Mouse (Mus musculus) neural tube, embryonic 11.5 days (tissue): ENCODE results near the gene Malrd1. TPM values are rescaled to one million over a fixed set of nuclear protein-coding genes. Genes with fewer than 3 reads are reported as not detected.

Source experiments
- ATAC-seq: fragments of 200-750 bp; cut with Nextera tagmentation; 2 replicates; pipeline ENCODE4 v1.8.0; 2017; ENCODE audit warnings: moderate number of reproducible peaks, mild to moderate bottlenecking, moderate TSS enrichment, moderate library complexity; ENCODE audit not compliant: insufficient read depth, low FRiP score, low TSS enrichment
- DNase-seq: peaks from one replicate; pipeline ENCODE4 v3.0.0-alpha.2; 2015; ENCODE audit warnings: low spot score
- H3K27ac ChIP-seq: fragments of 300-500 bp; sonication (generic); 2 replicates; pipeline ENCODE4 v1.5.1; 2014; ENCODE audit warnings: low read depth, mild to moderate bottlenecking, low read length
- H3K27me3 ChIP-seq: fragments of 300-500 bp; sonication (generic); 2 replicates; pipeline ENCODE4 v1.6.1; 2014; ENCODE audit warnings: mild to moderate bottlenecking, low read length, mixed read lengths; ENCODE audit not compliant: control insufficient read depth, insufficient read depth
- H3K36me3 ChIP-seq: fragments of 300-500 bp; sonication (generic); 2 replicates; pipeline ENCODE4 v1.6.1; 2014; ENCODE audit warnings: mild to moderate bottlenecking, low read length, moderate library complexity, mixed read lengths; ENCODE audit not compliant: control insufficient read depth, insufficient read depth
- H3K4me1 ChIP-seq: fragments of 300-500 bp; sonication (generic); 2 replicates; pipeline ENCODE4 v1.6.1; 2014; ENCODE audit warnings: low read length, mixed read lengths; ENCODE audit not compliant: control insufficient read depth, insufficient read depth
- H3K4me2 ChIP-seq: fragments of 300-500 bp; sonication (generic); 2 replicates; pipeline ENCODE4 v1.6.1; 2014; ENCODE audit warnings: low read depth, mild to moderate bottlenecking, moderate library complexity
- H3K4me3 ChIP-seq: fragments of 300-500 bp; sonication (generic); 2 replicates; pipeline ENCODE4 v1.5.1; 2014; ENCODE audit warnings: low read depth, low read length
- H3K9ac ChIP-seq: fragments of 300-500 bp; sonication (generic); 2 replicates; pipeline ENCODE4 v1.6.1; 2014; ENCODE audit warnings: mild to moderate bottlenecking, low read length
- H3K9me3 ChIP-seq: fragments of 300-500 bp; sonication (generic); 2 replicates; pipeline ENCODE4 v1.6.1; 2016; ENCODE audit warnings: low read length; ENCODE audit not compliant: control insufficient read depth
- WGBS: fragments of 180-500 bp; shearing (Covaris S2); extraction: QIAGEN DNeasy Blood & Tissue Kit; methylation state at CpG from one replicate; pipeline ENCODE4 v1.1.7; 2014; 5-methylcytosine and 5-hydroxymethylcytosine counted together
- polyA plus RNA-seq: library from polyadenylated mRNA; unstranded; fragments of >200 nt; fragmentation: Nextera tagmentation; extraction: Ambion mirVana; gene quantifications from 2 replicates; pipeline ENCODE4 v1.2.1, GENCODE M21; 2014

The Malrd1 gene
- polyA plus RNA-seq = 0.03 TPM in 1 of 2 replicates, not detected in the other

DNA sequence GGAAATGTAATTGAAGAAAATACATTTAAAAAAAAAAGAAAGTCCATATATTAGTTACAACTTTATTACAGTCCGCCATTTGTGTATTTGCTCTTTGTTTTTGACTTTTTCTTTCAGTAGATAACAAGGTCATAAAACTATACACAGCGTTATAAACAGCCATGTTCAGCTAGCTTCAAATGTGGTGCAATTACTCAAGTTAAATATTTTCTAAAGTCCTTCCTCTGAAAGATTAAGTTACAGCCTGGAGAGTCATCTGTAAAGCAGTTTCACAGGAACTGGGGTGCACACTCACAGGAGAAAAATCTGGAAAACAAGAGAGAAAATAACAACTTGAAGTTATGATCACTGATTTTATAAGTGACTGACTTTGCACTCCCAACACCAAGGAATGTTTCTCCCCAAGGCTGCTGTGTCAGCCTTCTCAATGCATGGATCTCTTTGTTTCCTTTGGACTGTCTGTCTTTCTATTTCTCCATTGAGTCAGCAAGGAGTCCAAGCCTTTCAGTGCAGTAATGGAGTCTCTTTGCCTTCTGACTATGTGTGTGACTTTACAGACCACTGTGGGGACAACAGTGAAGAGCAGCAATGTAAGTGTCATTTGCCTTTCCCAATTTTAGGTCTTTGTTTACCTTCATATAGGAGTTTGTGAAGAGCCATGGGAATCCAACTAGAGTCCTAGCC lies at the start of gene Malrd1:
Gene Malrd1 (plus strand): TSS at position 239 of the 684 bp plus-strand sequence.
- Histone ChIP-seq H3K9me3 (no peaks in the 10 kb centered on the region), H3K4me1 (no peaks in the 10 kb centered on the region), H3K9ac (no peak within 1 kb of the TSS), H3K4me2 (no peak within 1 kb of the TSS), H3K36me3 (no peaks in the 10 kb centered on the region), H3K27me3 (no peaks in the 10 kb centered on the region), H3K27ac (no peak within 1 kb of the TSS), H3K4me3 (no peak within 1 kb of the TSS)
- DNase-seq (no peak), ATAC-seq (no peak)
- WGBS = 85% methylated on average over 2 of the region's 2 CpGs

DNA sequence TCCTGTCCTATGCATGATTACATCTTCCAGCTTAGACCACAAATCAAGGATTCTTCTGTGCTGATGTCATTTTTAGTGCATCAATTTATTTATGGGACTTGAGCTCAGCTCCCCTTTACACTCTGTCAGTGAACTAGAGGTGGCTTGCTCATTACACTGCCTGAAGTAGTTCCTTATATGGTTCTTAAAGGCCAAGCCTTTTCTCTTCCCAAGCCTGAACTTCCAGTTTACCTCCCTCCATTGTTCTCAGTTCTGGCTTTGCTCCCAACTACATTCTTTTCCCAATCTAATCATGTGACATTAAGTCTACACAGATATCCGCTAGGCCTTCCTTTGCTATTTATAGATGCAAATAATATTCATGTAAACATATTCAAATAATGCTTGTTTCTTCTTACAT lies 12.4 kb downstream of the Malrd1 start:
- Histone ChIP-seq H3K9ac (no peak overlapping the region), H3K9me3 (no peaks in the 10 kb centered on the region), H3K4me1 (no peaks in the 10 kb centered on the region), H3K36me3 (no peaks in the 10 kb centered on the region), H3K27me3 (no peaks in the 10 kb centered on the region), H3K27ac (no peak overlapping the region), H3K4me3 (no peak overlapping the region), H3K4me2 (no peak overlapping the region)
- no peak for DNase-seq
- no peak for ATAC-seq
- WGBS = 84% methylated on average over 1 of the region's 1 CpGs

DNA sequence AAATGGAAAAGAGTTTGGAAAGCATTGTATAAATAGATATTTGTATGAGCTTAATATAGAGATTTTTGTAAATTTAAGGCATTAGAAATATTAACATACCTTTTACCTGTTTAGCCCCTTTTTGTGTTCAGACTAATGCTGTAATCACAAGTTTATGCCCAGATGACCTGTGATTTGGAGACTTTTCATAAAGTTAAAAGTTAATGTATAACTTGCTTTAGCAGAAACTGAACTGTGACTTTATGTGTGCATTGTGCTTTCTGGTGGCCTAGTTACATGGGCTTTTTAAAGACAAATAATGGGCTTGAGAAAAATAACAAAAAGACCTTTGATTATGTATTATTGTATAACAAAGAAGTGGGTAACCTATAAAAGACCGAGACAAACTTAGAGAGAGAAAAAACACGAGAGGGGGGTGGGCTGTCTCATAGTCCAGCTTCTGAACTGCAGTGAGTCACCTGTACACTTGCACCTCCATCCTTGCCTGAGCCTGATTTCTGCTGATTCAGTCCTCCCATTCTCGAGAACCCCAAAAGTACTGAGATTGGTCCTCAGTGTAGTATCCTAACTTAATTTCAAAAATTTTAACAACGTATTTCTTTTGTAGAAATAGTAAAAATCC lies 87.2 kb downstream of the Malrd1 start:
- Histone ChIP-seq H3K9ac (no peak overlapping the region), H3K4me2 (no peak overlapping the region), H3K9me3 (no peaks in the 10 kb centered on the region), H3K4me3 (no peak overlapping the region), H3K4me1 (no peaks in the 10 kb centered on the region), H3K36me3 (no peaks in the 10 kb centered on the region), H3K27me3 (no peaks in the 10 kb centered on the region), H3K27ac (no peak overlapping the region)
- 77% methylated on average over 4 of the region's 4 CpGs for WGBS
- ATAC-seq = no peak
- no peak for DNase-seq

DNA sequence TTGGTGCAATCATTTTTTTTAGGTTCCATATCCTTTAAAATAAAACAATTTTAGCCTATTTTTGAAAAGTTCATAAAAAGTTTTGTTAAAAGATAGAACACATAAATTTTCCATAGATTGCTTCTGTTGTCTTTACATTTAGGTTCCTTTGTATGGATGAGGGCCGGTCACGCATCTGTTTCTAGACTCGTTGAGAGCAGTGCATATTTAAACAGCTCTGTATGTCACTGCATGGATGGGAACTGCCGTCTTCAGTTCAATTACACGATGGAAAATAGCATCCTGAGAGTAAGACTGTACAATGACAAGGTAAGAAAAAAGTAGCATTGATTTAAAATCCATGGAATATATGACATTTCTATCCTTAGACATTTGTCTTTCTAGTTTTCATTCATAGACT lies 87.7 kb downstream of the Malrd1 start:
- no peak for ATAC-seq
- DNase-seq = no peak

DNA sequence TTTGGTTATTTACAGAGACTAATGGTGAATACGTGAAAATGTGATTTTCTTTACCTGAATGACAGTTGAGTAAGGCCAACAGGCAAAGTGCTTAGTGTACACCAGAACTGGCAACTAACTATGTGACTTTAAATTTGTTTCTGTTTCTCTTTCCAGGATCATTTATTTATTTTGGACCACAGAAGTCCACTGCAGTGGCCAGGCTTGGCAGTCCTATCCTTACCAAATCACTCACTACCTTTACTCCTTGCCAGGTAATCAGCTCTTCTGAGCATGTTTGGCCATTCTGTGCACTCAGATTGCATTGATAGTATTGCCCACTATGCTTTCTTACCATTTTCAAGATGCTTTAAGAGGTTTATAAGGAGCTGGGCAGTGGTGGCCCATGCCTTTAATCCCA lies 109.5 kb downstream of the Malrd1 start:
- Histone ChIP-seq H3K27me3 (no peaks in the 10 kb centered on the region), H3K27ac (no peak overlapping the region), H3K9ac (no peak overlapping the region), H3K4me1 (no peaks in the 10 kb centered on the region), H3K36me3 (no peaks in the 10 kb centered on the region), H3K9me3 (no peaks in the 10 kb centered on the region), H3K4me3 (no peak overlapping the region), H3K4me2 (no peak overlapping the region)
- DNase-seq (no peak), ATAC-seq (no peak)
- 93% methylated on average over 1 of the region's 1 CpGs for WGBS

More for the DNA sequence above, 87.7 kb downstream of the Malrd1 start:
- Histone ChIP-seq H3K4me2 (no peak overlapping the region), H3K4me1 (no peaks in the 10 kb centered on the region), H3K36me3 (no peaks in the 10 kb centered on the region), H3K27ac (no peak overlapping the region), H3K4me3 (no peak overlapping the region), H3K27me3 (no peaks in the 10 kb centered on the region), H3K9ac (no peak overlapping the region), H3K9me3 (no peaks in the 10 kb centered on the region)
- WGBS = 79% methylated on average over 5 of the region's 5 CpGs

DNA sequence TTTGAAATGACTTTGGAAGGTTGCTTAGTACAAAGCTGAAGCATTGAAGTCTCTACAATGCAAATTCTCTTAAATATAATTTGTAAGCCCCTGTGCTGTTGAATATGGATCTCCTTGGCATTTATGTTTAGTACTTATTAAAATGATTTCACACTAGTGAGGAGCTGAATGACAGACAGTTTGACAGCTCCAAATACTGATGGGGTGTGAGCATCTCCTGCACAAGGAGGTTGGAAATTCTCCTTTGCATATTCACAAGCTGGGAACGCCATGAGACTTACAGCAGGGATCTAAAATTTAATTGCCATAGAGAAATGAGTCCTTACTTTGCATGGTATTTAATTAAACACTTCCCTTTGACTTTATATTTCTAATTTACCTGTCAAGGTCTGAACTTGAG lies 117.6 kb downstream of the Malrd1 start:
- H3K4me1 ChIP-seq = no peaks in the 10 kb centered on the region
- no peaks in the 10 kb centered on the region for H3K36me3 ChIP-seq
- H3K27me3 ChIP-seq = no peaks in the 10 kb centered on the region
- H3K9ac ChIP-seq = no peak overlapping the region
- no peaks in the 10 kb centered on the region for H3K9me3 ChIP-seq
- H3K4me2 ChIP-seq = no peak overlapping the region
- ATAC-seq = no peak
- no peak overlapping the region for H3K4me3 ChIP-seq
- H3K27ac ChIP-seq = no peak overlapping the region
- DNase-seq = no peak
- 74% methylated on average over 1 of the region's 1 CpGs for whole genome bisulfite sequencing

DNA sequence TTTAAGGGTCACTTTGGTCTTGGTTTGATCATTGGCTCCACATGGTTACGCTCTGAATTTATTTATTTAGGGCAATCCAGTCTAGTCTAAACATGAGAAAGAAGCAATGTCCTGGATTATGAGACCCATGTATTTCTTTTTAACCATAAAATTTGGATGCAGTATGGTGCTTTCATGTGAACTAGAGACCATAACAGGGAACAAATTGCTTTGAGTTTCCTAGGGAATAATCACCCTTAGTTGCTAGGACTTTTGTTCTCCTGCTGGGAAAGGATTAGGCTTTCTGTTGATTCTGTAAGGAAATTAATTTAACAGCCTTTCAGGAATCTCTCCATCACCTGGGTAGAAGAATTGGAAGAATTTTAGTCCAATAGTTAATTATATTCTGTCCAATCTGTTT lies 130.1 kb downstream of the Malrd1 start:
- Histone ChIP-seq H3K27me3 (no peaks in the 10 kb centered on the region), H3K9me3 (no peaks in the 10 kb centered on the region), H3K9ac (no peak overlapping the region), H3K4me3 (no peak overlapping the region), H3K4me2 (no peak overlapping the region), H3K4me1 (no peaks in the 10 kb centered on the region), H3K27ac (no peak overlapping the region), H3K36me3 (no peaks in the 10 kb centered on the region)
- 73% methylated on average over 1 of the region's 1 CpGs for WGBS
- ATAC-seq = no peak
- no peak for DNase-seq

DNA sequence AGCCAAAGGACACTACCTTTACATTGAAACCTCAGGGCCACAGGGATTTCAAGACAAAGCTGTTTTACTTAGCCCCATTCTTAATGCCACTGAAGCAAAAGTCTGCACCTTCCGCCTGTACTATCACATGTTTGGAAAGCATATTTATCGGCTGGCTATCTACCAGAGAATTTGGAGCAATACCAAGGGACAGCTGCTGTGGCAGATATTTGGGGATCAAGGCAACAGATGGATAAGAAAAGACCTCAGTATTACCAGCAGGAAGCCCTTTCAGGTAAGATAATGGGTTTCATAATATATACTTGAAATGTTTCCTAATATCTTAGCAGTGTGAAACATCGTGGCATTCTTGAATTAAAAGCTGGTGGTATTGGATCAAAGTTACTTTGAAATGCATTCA lies 176.7 kb downstream of the Malrd1 start:
- no peak overlapping the region for H3K4me2 ChIP-seq
- H3K4me1 ChIP-seq = no peaks in the 10 kb centered on the region
- 88% methylated on average over 3 of the region's 3 CpGs for WGBS
- DNase-seq (no peak), ATAC-seq (no peak)
- no peak overlapping the region for H3K27ac ChIP-seq
- no peak overlapping the region for H3K9ac ChIP-seq
- H3K9me3 ChIP-seq = no peaks in the 10 kb centered on the region
- no peaks in the 10 kb centered on the region for H3K27me3 ChIP-seq
- no peaks in the 10 kb centered on the region for H3K36me3 ChIP-seq
- no peak overlapping the region for H3K4me3 ChIP-seq

DNA sequence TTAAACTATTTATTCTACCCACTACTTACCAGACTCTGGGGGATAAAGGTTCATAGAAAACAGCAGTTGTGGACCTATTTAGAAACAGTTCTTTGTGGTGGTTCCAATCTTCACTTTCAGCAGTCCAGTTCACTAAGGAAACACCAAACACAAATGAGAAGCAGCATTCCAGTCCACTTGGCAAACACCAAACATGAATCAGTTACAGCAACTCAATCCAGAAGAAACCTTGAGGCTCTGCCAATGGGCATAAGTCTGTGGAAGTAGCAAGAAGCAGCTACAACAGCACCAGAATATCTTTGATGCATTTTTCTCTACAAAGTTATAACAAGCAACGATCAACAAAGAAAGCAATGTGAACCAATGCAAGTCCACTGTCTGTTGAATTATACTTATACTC lies 214.7 kb downstream of the Malrd1 start:
- Histone ChIP-seq H3K9me3 (no peaks in the 10 kb centered on the region), H3K27me3 (no peaks in the 10 kb centered on the region)

More for the DNA sequence above, 214.7 kb downstream of the Malrd1 start:
- no peak overlapping the region for H3K9ac ChIP-seq
- DNase-seq (no peak), ATAC-seq (no peak)
- H3K4me2 ChIP-seq = no peak overlapping the region
- no peaks in the 10 kb centered on the region for H3K4me1 ChIP-seq
- H3K4me3 ChIP-seq = no peak overlapping the region
- H3K36me3 ChIP-seq = no peaks in the 10 kb centered on the region
- 92% methylated on average over 1 of the region's 1 CpGs for WGBS
- H3K27ac ChIP-seq = no peak overlapping the region
